ENCODE assay signal across 16 mouse cellular contexts in the genomic region with DNA sequence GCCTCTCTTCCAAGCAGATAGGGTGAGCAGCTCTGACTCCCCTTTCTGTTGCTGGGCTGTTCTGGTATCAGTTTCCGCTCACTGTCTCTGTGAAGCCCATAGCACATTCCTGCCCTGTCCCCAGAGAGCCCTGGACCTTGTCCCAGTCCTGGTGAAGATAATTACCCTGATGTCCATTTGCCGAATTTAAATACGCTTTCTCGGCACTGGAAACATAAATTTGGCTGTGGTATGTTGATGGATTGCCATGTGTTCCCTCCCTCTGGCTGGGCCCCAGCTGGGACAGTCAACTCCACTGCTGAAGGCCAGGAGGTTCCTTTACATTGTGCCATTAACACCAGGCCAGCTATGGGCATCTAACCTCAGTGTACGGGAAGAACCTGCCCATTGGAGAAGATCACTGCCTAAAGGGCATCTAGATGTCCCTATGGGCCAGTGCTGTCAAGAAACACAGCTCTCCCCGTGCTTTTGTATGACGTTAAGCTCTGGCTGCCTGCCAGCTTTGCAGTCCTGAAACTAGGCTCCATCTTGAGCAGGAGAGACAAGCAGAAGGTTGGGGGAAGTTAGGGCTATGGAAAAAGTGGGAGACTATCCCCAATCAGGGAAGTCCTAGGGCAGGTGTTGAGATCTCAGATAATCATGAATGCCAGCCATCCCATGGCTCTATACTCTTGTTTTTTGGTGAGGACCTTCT. TPM values are rescaled to one million over a fixed set of nuclear protein-coding genes. Genes with fewer than 3 reads are reported as not detected.
A peak's percentile ranks its signal among the peaks of the same experiment; 100 is the strongest.
DNase-seq lines count a peak whose midpoint lies in the region; ATAC-seq lines count a peak whose summit lies in the region.
"Had no signal": no experiment of that assay in that cellular context is flagged by ENCODE, and none has a peak within 500 bp of the region (broad histone marks: within the 10 kb centered on the region; RNA-seq: fewer than 3 reads in every experiment).

No protein-coding gene starts in this region.

- 45% methylated on average over 7 of the region's 7 CpGs for WGBS in kidney, embryonic 16.5 days

- peaks cover under 1% of the 10 kb centered on the region for H3K4me1 ChIP-seq in kidney, embryonic 16.5 days (ENCODE audit: insufficient read depth, low read length)

- H3K4me3 ChIP-seq in kidney, embryonic 16.5 days (ENCODE audit: low read length): no peak overlapping the region
- H3K4me3 ChIP-seq: forebrain, embryonic 10.5 days; heart, embryonic 13.5 days; limb, embryonic 12.5 days had no signal

- H3K9me3 ChIP-seq in kidney, embryonic 16.5 days (ENCODE audit: low read length): no peaks in the 10 kb centered on the region
- H3K9me3 ChIP-seq: forebrain, embryonic 10.5 days; heart, embryonic 13.5 days; limb, embryonic 12.5 days had no signal

- no peak for DNase-seq in cerebellum, postnatal 4 days (ENCODE audit: low spot score in 2 of 2)
- peak; percentile 17 for DNase-seq in kidney, postnatal 14 days
- DNase-seq in adipocyte (ENCODE audit: low spot score): peak; percentile 39
- peak; percentile 47 to 60 for DNase-seq in cerebellum, postnatal 14 days
- no peak for DNase-seq in ovary, postnatal 10 days (ENCODE audit: low spot score)
- DNase-seq: embryo, embryonic 11 days; liver, postnatal 0 days; thymus, adult 18-20 months had no signal

- no peaks in the 10 kb centered on the region for H3K36me3 ChIP-seq in kidney, embryonic 16.5 days (ENCODE audit: insufficient read depth, low read length)
- H3K36me3 ChIP-seq: forebrain, embryonic 10.5 days; heart, embryonic 13.5 days; limb, embryonic 12.5 days had no signal

- no peak overlapping the region for H3K27ac ChIP-seq in kidney, embryonic 16.5 days (ENCODE audit: low read length)
- H3K27ac ChIP-seq: forebrain, embryonic 10.5 days; heart, embryonic 13.5 days; limb, embryonic 12.5 days had no signal

- no peaks in the 10 kb centered on the region for H3K27me3 ChIP-seq in kidney, embryonic 16.5 days (ENCODE audit: insufficient read depth, low read length)

- H3K9ac ChIP-seq in kidney, embryonic 16.5 days (replicated peaks; ENCODE audit: low read length): no peak overlapping the region
- H3K9ac ChIP-seq: heart, embryonic 13.5 days; limb, embryonic 12.5 days; liver, postnatal 0 days had no signal

- peak; percentile 31; the same call in 1 of the 2 replicates for ATAC-seq in cerebellum, adult (ENCODE audit: insufficient number of reproducible peaks, low FRiP score, low TSS enrichment)
- ATAC-seq in kidney, embryonic 16.5 days (ENCODE audit: low FRiP score, low TSS enrichment): no peak
- no peak for ATAC-seq in erythroid progenitor cell, adult 5-6 weeks (replicated peaks; ENCODE audit: low FRiP score, poor library complexity, severe bottlenecking)
- ATAC-seq: liver, postnatal 0 days had no signal

- no peak overlapping the region for H3K4me2 ChIP-seq in kidney, embryonic 16.5 days (replicated peaks; ENCODE audit: low read depth, low read length)
- H3K4me2 ChIP-seq: heart, embryonic 13.5 days; limb, embryonic 12.5 days had no signal

RNA-seq across cellular contexts. Expression of gene Chrna4, which starts 5.1 kb away (rescaled TPM):
- polyA plus RNA-seq in kidney, embryonic 16.5 days (2015; fragmentation: Nextera tagmentation; extraction: Ambion mirVana): 4.3 TPM in 2 replicates
- not detected in 2 replicates for total RNA-seq in erythroid progenitor cell, adult 5-6 weeks (2015; ENCODE audit: low replicate concordance)
- total RNA-seq in erythroid progenitor cell, adult 5-6 weeks (2017; ENCODE audit: low replicate concordance): not detected in 2 replicates
- total RNA-seq: megakaryocyte-erythroid progenitor cell, adult 5-6 weeks had no signal
- polyA plus RNA-seq: C2C12 had no signal

Comparison
In these comparisons a context has a peak if more than half of its experiments do, and no peak if none do; other contexts are left out.
1. DNase-seq: peak in kidney, postnatal 14 days (single experiment), adipocyte (single experiment) and cerebellum, postnatal 14 days (2 of 2); none in cerebellum, postnatal 4 days (0 of 2) and ovary, postnatal 10 days (single experiment).